Mouse (Mus musculus): Measurements from ENCODE around the gene Ahsg.
"Not testable (repeated sequence)": the region's sequence is repeated elsewhere in the genome, so short reads cannot be mapped to it uniquely, and the experiment has no call there.

Gene Ahsg

GRCm38 (mm10) chr16:22941825-22942476 is 50.9 kb downstream of the Ahsg start:
- DNase-seq = not testable (repeated sequence)

DNA sequence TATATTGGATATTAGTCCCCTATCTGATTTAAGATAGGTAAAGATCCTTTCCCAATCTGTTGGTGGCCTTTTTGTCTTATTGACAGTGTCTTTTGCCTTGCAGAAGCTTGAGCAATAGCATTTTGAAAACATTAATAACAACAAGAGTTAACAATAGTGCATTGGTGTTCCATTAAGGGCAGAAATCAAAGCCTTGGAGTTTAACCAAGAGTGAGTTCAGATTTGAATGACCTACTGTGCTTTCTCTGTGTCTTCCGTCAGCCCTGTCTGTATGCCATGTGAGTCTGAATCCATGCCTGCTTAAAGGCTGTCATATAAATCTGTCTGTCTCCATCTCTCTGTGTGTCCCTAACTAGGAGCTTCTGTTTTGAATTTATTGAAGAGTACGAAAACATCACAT is 56.3 kb downstream of the Ahsg start:
- DNase-seq = no peak

Measured in thymus, postnatal 36 days (tissue).